Mouse (Mus musculus) ES-E14 (cell line): ENCODE data around the gene Zfp704.

Experiments used
- HCFC1 ChIP-seq: IDR thresholded peaks from 2 replicates; pipeline ENCODE4 v1.6.1; 2012; ENCODE audit warnings: low read length, inconsistent platforms, borderline replicate concordance; ENCODE audit not compliant: insufficient read depth
- MAFK ChIP-seq: IDR thresholded peaks from 2 replicates; pipeline ENCODE4 v1.6.1; 2014; ENCODE audit warnings: mild to moderate bottlenecking, low read depth, low read length, inconsistent platforms; ENCODE audit not compliant: insufficient read depth
- ZC3H11A ChIP-seq: IDR thresholded peaks from 2 replicates; pipeline ENCODE4 v1.6.1; 2012; ENCODE audit warnings: low read depth, mild to moderate bottlenecking, inconsistent platforms, low read length, borderline replicate concordance
- ZNF384 ChIP-seq: IDR thresholded peaks from 2 replicates; pipeline ENCODE4 v1.6.1; 2012; ENCODE audit warnings: low read depth, low read length, inconsistent platforms

- TF ChIP-seq ZNF384, result no peak
- no peak for TF ChIP-seq ZC3H11A
- no peak for TF ChIP-seq HCFC1
- TF ChIP-seq MAFK, result no peak
Observed at GRCm38 (mm10) chr3:9522009-9522408, 87.9 kb downstream of the Zfp704 start.
